Mouse (Mus musculus) kidney, adult 2 months (tissue): ENCODE measurements around the gene Lrrc36. TPM values are rescaled to one million over a fixed set of nuclear protein-coding genes. Genes with fewer than 3 reads are reported as not detected.

Source experiments
- DNase-seq: peaks from one replicate; pipeline ENCODE4 v3.0.0; 2021
- H3K27ac ChIP-seq: fragments of 200-500 bp; 2 replicates; pipeline ENCODE4 v1.5.1; 2012; ENCODE audit warnings: low read depth, low read length, control low read depth, inconsistent platforms; ENCODE audit not compliant: insufficient read depth
- H3K27me3 ChIP-seq: fragments of 200-500 bp; replicated peaks from 2 replicates; pipeline ENCODE4 v1.6.1; 2012; ENCODE audit warnings: mild to moderate bottlenecking, moderate library complexity, low read length, inconsistent platforms; ENCODE audit not compliant: control insufficient read depth, insufficient read depth
- H3K36me3 ChIP-seq: fragments of 200-500 bp; 2 replicates; pipeline ENCODE4 v1.6.1; 2012; ENCODE audit warnings: mild to moderate bottlenecking, moderate library complexity, low read length, inconsistent platforms; ENCODE audit not compliant: control insufficient read depth, insufficient read depth
- H3K4me1 ChIP-seq: fragments of 200-500 bp; 2 replicates; pipeline ENCODE4 v1.6.1; 2011; ENCODE audit warnings: low read length; ENCODE audit not compliant: control insufficient read depth, insufficient read depth
- H3K4me3 ChIP-seq: fragments of 200-500 bp; 2 replicates; pipeline ENCODE4 v1.5.1; 2011; ENCODE audit warnings: mild to moderate bottlenecking, low read depth, low read length, control low read depth; ENCODE audit not compliant: insufficient read depth
- CTCF ChIP-seq: fragments of 200-500 bp; conservative IDR thresholded peaks from 2 replicates; pipeline ENCODE4 v1.5.1; 2011; ENCODE audit warnings: low read depth, mild to moderate bottlenecking, control low read depth, low read length, moderate library complexity, mixed read lengths; ENCODE audit not compliant: insufficient read depth, insufficient read length
- POLR2A ChIP-seq: fragments of 200-500 bp; IDR thresholded peaks from one replicate; pipeline ENCODE4 v1.6.1; 2011; ENCODE audit warnings: low read depth, low read length, control low read depth
- WGBS: fragments of 180-500 bp; shearing (Covaris S2); methylation state at CpG from one replicate; pipeline ENCODE4 v1.1.7; 2018; 5-methylcytosine and 5-hydroxymethylcytosine counted together
- polyA plus RNA-seq: library from polyadenylated mRNA; depleted of rRNA; stranded (reverse); fragments of >200 nt; gene quantifications from 2 replicates; pipeline ENCODE4 v1.2.3, GENCODE M21; 2012; rRNA removed

The Lrrc36 gene
- polyA plus RNA-seq, 1 experiment = 0.45 TPM

DNA sequence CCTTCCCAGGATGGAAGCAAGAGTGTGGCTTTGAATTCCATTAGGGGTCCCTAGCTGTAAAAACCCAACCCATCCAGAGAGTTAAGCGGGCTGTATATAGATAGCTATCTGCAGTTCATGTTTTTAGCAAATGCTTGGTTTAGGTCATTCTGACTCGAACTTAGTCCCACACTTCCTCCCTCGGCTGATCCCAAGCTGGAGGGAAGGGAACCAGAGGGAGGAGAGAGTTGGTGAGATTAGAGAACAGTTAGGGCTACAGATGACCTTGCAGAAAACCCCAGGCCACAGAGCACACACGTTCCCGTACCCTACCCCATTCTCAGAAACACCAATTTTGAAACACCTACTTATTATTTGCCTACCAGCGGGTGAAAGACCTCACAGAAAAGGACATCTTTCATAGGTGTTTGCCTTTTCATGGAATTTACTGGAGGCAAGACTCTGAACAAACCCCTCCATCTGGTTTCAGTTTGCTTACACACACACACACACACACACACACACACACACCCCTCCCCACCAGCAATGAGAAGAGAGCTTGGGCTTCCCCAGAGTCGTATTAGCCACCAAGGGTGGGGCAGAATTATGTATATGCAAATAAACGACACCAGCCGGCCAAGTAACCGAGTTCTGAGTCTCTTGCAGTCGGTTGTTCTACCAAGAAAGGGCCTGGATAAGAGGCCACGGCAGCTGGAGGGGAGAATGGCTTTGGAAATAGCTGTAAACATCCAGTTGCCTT is 96.8 kb downstream of the Lrrc36 start:
- Histone ChIP-seq H3K4me3 (no peak overlapping the region), H3K27ac (no peak overlapping the region), H3K36me3 (no peaks in the 10 kb centered on the region), H3K27me3 (no peaks in the 10 kb centered on the region), H3K4me1 (no peaks in the 10 kb centered on the region)
- WGBS = 58% methylated on average over 12 of the region's 12 CpGs
- no peak for TF ChIP-seq CTCF
- no peak for TF ChIP-seq POLR2A
- DNase-seq = no peak

Other genes starting within 250 kb of the Lrrc36 start
- 4.4 and 6.1 TPM in 2 replicates for gene Cbfb, start 242.9 kb upstream of the Lrrc36 start, polyA plus RNA-seq
- 22.1 and 23.2 TPM in 2 replicates for gene D230025D16Rik, start 188.4 kb upstream of the Lrrc36 start, polyA plus RNA-seq
- gene B3gnt9, start 158.4 kb upstream of the Lrrc36 start, polyA plus RNA-seq = 4.8 and 5.3 TPM in 2 replicates
- 13.1 and 13.5 TPM in 2 replicates for gene Tradd, start 149.0 kb upstream of the Lrrc36 start, polyA plus RNA-seq
- 6.9 and 8.3 TPM in 2 replicates for gene Fbxl8, start 148.9 kb upstream of the Lrrc36 start, polyA plus RNA-seq
- gene Hsf4, start 143.8 kb upstream of the Lrrc36 start, polyA plus RNA-seq = 2.1 and 2.7 TPM in 2 replicates
- 4.8 and 5.6 TPM in 2 replicates for gene Nol3, start 137.4 kb upstream of the Lrrc36 start, polyA plus RNA-seq
- 2.1 and 2.5 TPM in 2 replicates for gene 4931428F04Rik, start 123.7 kb upstream of the Lrrc36 start, polyA plus RNA-seq
- 11.7 and 15.3 TPM in 2 replicates for gene Exoc3l, start 117.5 kb upstream of the Lrrc36 start, polyA plus RNA-seq
- 88.1 and 93.5 TPM in 2 replicates for gene E2f4, start 115.9 kb upstream of the Lrrc36 start, polyA plus RNA-seq
- 49.6 and 60.3 TPM in 2 replicates for gene Elmo3, start 108.0 kb upstream of the Lrrc36 start, polyA plus RNA-seq
- 11.0 and 14.1 TPM in 2 replicates for gene Lrrc29, start 87.3 kb upstream of the Lrrc36 start, polyA plus RNA-seq
- gene Tmem208, start 87.2 kb upstream of the Lrrc36 start, polyA plus RNA-seq = 113 and 116 TPM in 2 replicates
- 18.2 and 20.0 TPM in 2 replicates for gene Fhod1, start 65.6 kb upstream of the Lrrc36 start, polyA plus RNA-seq
- gene Slc9a5, start 64.7 kb upstream of the Lrrc36 start, polyA plus RNA-seq = 1.9 and 2.5 TPM in 2 replicates
- gene Plekhg4, start 40.3 kb upstream of the Lrrc36 start, polyA plus RNA-seq = 0.14 and 0.18 TPM in 2 replicates
- 0.08 and 0.17 TPM in 2 replicates for gene Kctd19, start 69 bp upstream of the Lrrc36 start, polyA plus RNA-seq
- 11.9 and 19.3 TPM in 2 replicates for gene Tppp3, start 58.0 kb downstream of the Lrrc36 start, polyA plus RNA-seq
- 47.6 and 57.7 TPM in 2 replicates for gene Zdhhc1, start 83.3 kb downstream of the Lrrc36 start, polyA plus RNA-seq
- 310 and 336 TPM in 2 replicates for gene Hsd11b2, start 105.2 kb downstream of the Lrrc36 start, polyA plus RNA-seq
- gene Atp6v0d1, start 152.5 kb downstream of the Lrrc36 start, polyA plus RNA-seq = 161 and 182 TPM in 2 replicates
- gene Ripor1, start 191.7 kb downstream of the Lrrc36 start, polyA plus RNA-seq = 50.6 and 54.8 TPM in 2 replicates
- gene Ctcf, start 223.0 kb downstream of the Lrrc36 start, polyA plus RNA-seq = 13.3 and 16.7 TPM in 2 replicates
- 0.13 and 0.31 TPM in 2 replicates for gene Agrp, start 223.8 kb downstream of the Lrrc36 start, polyA plus RNA-seq